8 mouse cellular contexts compared by ENCODE assay signal in the genomic region with DNA sequence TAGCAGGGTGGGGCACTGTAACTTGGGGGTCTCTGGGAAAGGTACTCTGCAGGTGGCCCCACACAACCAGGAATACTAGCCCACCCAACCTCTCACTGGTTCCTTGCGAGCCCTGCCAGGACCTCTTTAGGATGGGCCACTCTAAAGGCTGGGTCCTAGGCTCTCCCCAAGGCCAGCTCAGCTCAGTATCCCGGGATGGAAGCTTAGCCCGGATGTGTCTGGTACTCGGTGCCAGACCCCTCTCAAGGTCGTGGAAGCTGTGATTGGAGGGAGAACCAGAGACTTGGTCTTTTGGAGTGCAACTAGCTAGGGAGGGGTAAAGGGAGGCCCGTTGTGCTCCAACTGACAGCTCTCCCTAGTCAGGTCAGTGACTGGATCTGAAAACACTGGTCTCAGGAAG. TPM values are rescaled to one million over a fixed set of nuclear protein-coding genes. Genes with fewer than 3 reads are reported as not detected.
DNase-seq lines count a peak whose midpoint lies in the region; ATAC-seq lines count a peak whose summit lies in the region.
"Had no signal": no experiment of that assay in that cellular context is flagged by ENCODE, and none has a peak within 500 bp of the region (broad histone marks: within the 10 kb centered on the region; RNA-seq: fewer than 3 reads in every experiment).

No protein-coding gene starts in this region.

- WGBS in lung, embryonic 16.5 days = 8% methylated on average over 6 of the region's 6 CpGs
- WGBS in forebrain, embryonic 15.5 days = 16% methylated on average over 6 of the region's 6 CpGs
- 6% methylated on average over 6 of the region's 6 CpGs for WGBS in limb, embryonic 15.5 days
- 14% methylated on average over 6 of the region's 6 CpGs for WGBS in stomach, embryonic 16.5 days

- no peak overlapping the region for H3K27ac ChIP-seq in lung, embryonic 16.5 days (ENCODE audit: low read length)
- no peak overlapping the region for H3K27ac ChIP-seq in forebrain, embryonic 15.5 days (replicated peaks)
- H3K27ac ChIP-seq in limb, embryonic 15.5 days = no peak overlapping the region
- no peak overlapping the region for H3K27ac ChIP-seq in stomach, embryonic 16.5 days (ENCODE audit: low read length)

- peak overlapping the region; percentile 46 for H3K4me3 ChIP-seq in lung, embryonic 16.5 days (ENCODE audit: low read length)
- peak overlapping the region; percentile 37 for H3K4me3 ChIP-seq in forebrain, embryonic 15.5 days
- peak overlapping the region; percentile 36 for H3K4me3 ChIP-seq in limb, embryonic 15.5 days
- H3K4me3 ChIP-seq in stomach, embryonic 16.5 days (replicated peaks; ENCODE audit: low read length) = peak overlapping the region; percentile 38

- H3K4me2 ChIP-seq in lung, embryonic 16.5 days (ENCODE audit: low read depth, low read length) = peak overlapping the region; percentile 75
- peak overlapping the region; percentile 54 for H3K4me2 ChIP-seq in forebrain, embryonic 15.5 days (replicated peaks)
- H3K4me2 ChIP-seq in limb, embryonic 15.5 days = peak overlapping the region; percentile 60
- H3K4me2 ChIP-seq in stomach, embryonic 16.5 days (ENCODE audit: low read depth, low read length) = peak overlapping the region; percentile 78

- H3K27me3 ChIP-seq in lung, embryonic 16.5 days (ENCODE audit: control insufficient read depth, insufficient read depth, low read depth, low read length) = peaks cover 18% of the 10 kb centered on the region
- peaks cover 35% of the 10 kb centered on the region for H3K27me3 ChIP-seq in forebrain, embryonic 15.5 days
- peaks cover 34% of the 10 kb centered on the region for H3K27me3 ChIP-seq in limb, embryonic 15.5 days
- peaks cover 10% of the 10 kb centered on the region for H3K27me3 ChIP-seq in stomach, embryonic 16.5 days (ENCODE audit: control insufficient read depth, insufficient read depth, low read length)

- DNase-seq in lung, postnatal 10 days = no peak
- no peak for DNase-seq in c-Kit-positive CD71-positive TER-119-positive erythroid progenitor cells, embryonic 14.5 days (ENCODE audit: low spot score)

- H3K9ac ChIP-seq in lung, embryonic 16.5 days (ENCODE audit: low read length) = peak overlapping the region; percentile 49; the same call in 1 of the 2 replicates
- H3K9ac ChIP-seq in forebrain, embryonic 15.5 days (replicated peaks) = peak overlapping the region; percentile 33
- H3K9ac ChIP-seq in limb, embryonic 15.5 days = peak overlapping the region; percentile 21
- H3K9ac ChIP-seq in stomach, embryonic 16.5 days (ENCODE audit: low read length) = peak overlapping the region; percentile 67

- H3K36me3 ChIP-seq in lung, embryonic 16.5 days (ENCODE audit: control insufficient read depth, insufficient read depth, low read length) = peaks cover 9% of the 10 kb centered on the region
- no peaks in the 10 kb centered on the region for H3K36me3 ChIP-seq in forebrain, embryonic 15.5 days
- peaks cover 39% of the 10 kb centered on the region for H3K36me3 ChIP-seq in limb, embryonic 15.5 days
- H3K36me3 ChIP-seq in stomach, embryonic 16.5 days (ENCODE audit: control insufficient read depth, insufficient read depth, low read length) = 0 out of 2 replicates have a peak, but pooled peaks cover 7% of the 10 kb centered on the region

- no peaks in the 10 kb centered on the region for H3K9me3 ChIP-seq in lung, embryonic 16.5 days (ENCODE audit: control insufficient read depth, low read length)
- no peaks in the 10 kb centered on the region for H3K9me3 ChIP-seq in forebrain, embryonic 15.5 days
- H3K9me3 ChIP-seq in limb, embryonic 15.5 days = no peaks in the 10 kb centered on the region
- no peaks in the 10 kb centered on the region for H3K9me3 ChIP-seq in stomach, embryonic 16.5 days (replicated peaks; ENCODE audit: control insufficient read depth, low read length)

- ATAC-seq in lung, embryonic 16.5 days (ENCODE audit: low read depth) = peak; percentile 27; the same call in 1 of the 2 replicates
- no peak for ATAC-seq in forebrain, embryonic 15.5 days (replicated peaks)
- ATAC-seq in limb, embryonic 15.5 days (ENCODE audit: insufficient number of reproducible peaks, low FRiP score, low TSS enrichment, low read depth) = no peak
- no peak for ATAC-seq in stomach, embryonic 16.5 days (ENCODE audit: insufficient read depth, low FRiP score)
- ATAC-seq in erythroblast, adult 5-6 weeks (replicated peaks; ENCODE audit: low FRiP score, poor library complexity, severe bottlenecking) = no peak

- H3K4me1 ChIP-seq in lung, embryonic 16.5 days (replicated peaks; ENCODE audit: control insufficient read depth, insufficient read depth, low read length) = peaks cover 10% of the 10 kb centered on the region
- H3K4me1 ChIP-seq in forebrain, embryonic 15.5 days = peaks cover 11% of the 10 kb centered on the region
- H3K4me1 ChIP-seq in limb, embryonic 15.5 days = peaks cover 18% of the 10 kb centered on the region
- peaks cover 7% of the 10 kb centered on the region; the same call in 1 of the 2 replicates for H3K4me1 ChIP-seq in stomach, embryonic 16.5 days (ENCODE audit: control insufficient read depth, insufficient read depth, low read length)

RNA-seq across cellular contexts. Expression of gene Gng13, which starts 0.7 kb away (rescaled TPM):
- polyA plus RNA-seq in lung, embryonic 16.5 days (2015; fragmentation: Nextera tagmentation; extraction: Ambion mirVana) = 2.5 and 2.8 TPM in 2 replicates
- 1.6 and 1.7 TPM in 2 replicates for polyA plus RNA-seq in forebrain, embryonic 15.5 days (2015; fragmentation: Nextera tagmentation; extraction: Ambion mirVana)
- 4.8 and 6.1 TPM in 2 replicates for polyA plus RNA-seq in limb, embryonic 15.5 days (2015; fragmentation: Nextera tagmentation; extraction: Ambion mirVana)
- polyA plus RNA-seq in stomach, embryonic 16.5 days (2015; fragmentation: Nextera tagmentation; extraction: Ambion mirVana) = 0.85 and 1.0 TPM in 2 replicates
- not detected in 2 replicates for total RNA-seq in erythroblast, adult 5-6 weeks (2015; ENCODE audit: low replicate concordance)
- 0.70 TPM in 1 of 2 replicates, not detected in the other for total RNA-seq in erythroblast, adult 5-6 weeks (2017; ENCODE audit: low replicate concordance)

RNA-seq across cellular contexts. Expression of gene Chtf18, which starts 9.5 kb away (rescaled TPM):
- polyA plus RNA-seq in lung, embryonic 16.5 days (2015; fragmentation: Nextera tagmentation; extraction: Ambion mirVana) = 32.2 and 37.0 TPM in 2 replicates
- polyA plus RNA-seq in forebrain, embryonic 15.5 days (2015; fragmentation: Nextera tagmentation; extraction: Ambion mirVana) = 14.5 and 14.8 TPM in 2 replicates
- polyA plus RNA-seq in limb, embryonic 15.5 days (2015; fragmentation: Nextera tagmentation; extraction: Ambion mirVana) = 20.9 and 21.2 TPM in 2 replicates
- 22.9 and 25.1 TPM in 2 replicates for polyA plus RNA-seq in stomach, embryonic 16.5 days (2015; fragmentation: Nextera tagmentation; extraction: Ambion mirVana)
- 7.7 and 8.6 TPM in 2 replicates for total RNA-seq in erythroblast, adult 5-6 weeks (2015; ENCODE audit: low replicate concordance)
- 7.6 and 11.8 TPM in 2 replicates for total RNA-seq in erythroblast, adult 5-6 weeks (2017; ENCODE audit: low replicate concordance)

RNA-seq across cellular contexts. Expression of gene Rpusd1, which starts 9.8 kb away (rescaled TPM):
- 25.0 and 26.6 TPM in 2 replicates for polyA plus RNA-seq in lung, embryonic 16.5 days (2015; fragmentation: Nextera tagmentation; extraction: Ambion mirVana)
- polyA plus RNA-seq in forebrain, embryonic 15.5 days (2015; fragmentation: Nextera tagmentation; extraction: Ambion mirVana) = 24.2 and 26.3 TPM in 2 replicates
- polyA plus RNA-seq in limb, embryonic 15.5 days (2015; fragmentation: Nextera tagmentation; extraction: Ambion mirVana) = 22.8 and 23.3 TPM in 2 replicates
- 17.5 and 18.9 TPM in 2 replicates for polyA plus RNA-seq in stomach, embryonic 16.5 days (2015; fragmentation: Nextera tagmentation; extraction: Ambion mirVana)
- total RNA-seq in erythroblast, adult 5-6 weeks (2015; ENCODE audit: low replicate concordance) = 4.2 and 6.5 TPM in 2 replicates
- 1.4 TPM in 2 replicates for total RNA-seq in erythroblast, adult 5-6 weeks (2017; ENCODE audit: low replicate concordance)

RNA-seq across cellular contexts. Expression of gene Mslnl, which starts 18.2 kb away (rescaled TPM):
- 1.4 TPM in 2 replicates for polyA plus RNA-seq in lung, embryonic 16.5 days (2015; fragmentation: Nextera tagmentation; extraction: Ambion mirVana)
- polyA plus RNA-seq in forebrain, embryonic 15.5 days (2015; fragmentation: Nextera tagmentation; extraction: Ambion mirVana) = not detected in 2 replicates
- 0.13 and 0.17 TPM in 2 replicates for polyA plus RNA-seq in limb, embryonic 15.5 days (2015; fragmentation: Nextera tagmentation; extraction: Ambion mirVana)
- 0.05 and 0.14 TPM in 2 replicates for polyA plus RNA-seq in stomach, embryonic 16.5 days (2015; fragmentation: Nextera tagmentation; extraction: Ambion mirVana)
- total RNA-seq in erythroblast, adult 5-6 weeks (2015; ENCODE audit: low replicate concordance) = not detected in 2 replicates
- total RNA-seq in erythroblast, adult 5-6 weeks (2017; ENCODE audit: low replicate concordance) = not detected in 2 replicates
- total RNA-seq: adrenal gland, adult 18-20 months had no signal

RNA-seq across cellular contexts. Expression of gene Msln, which starts 36.5 kb away (rescaled TPM):
- 42.8 and 68.0 TPM in 2 replicates for polyA plus RNA-seq in lung, embryonic 16.5 days (2015; fragmentation: Nextera tagmentation; extraction: Ambion mirVana)
- 0.31 and 0.72 TPM in 2 replicates for polyA plus RNA-seq in forebrain, embryonic 15.5 days (2015; fragmentation: Nextera tagmentation; extraction: Ambion mirVana)
- 38.4 and 40.6 TPM in 2 replicates for polyA plus RNA-seq in limb, embryonic 15.5 days (2015; fragmentation: Nextera tagmentation; extraction: Ambion mirVana)
- 77.0 and 104 TPM in 2 replicates for polyA plus RNA-seq in stomach, embryonic 16.5 days (2015; fragmentation: Nextera tagmentation; extraction: Ambion mirVana)
- total RNA-seq in erythroblast, adult 5-6 weeks (2015; ENCODE audit: low replicate concordance) = not detected in 2 replicates
- not detected in 2 replicates for total RNA-seq in erythroblast, adult 5-6 weeks (2017; ENCODE audit: low replicate concordance)
